1 mouse cellular context compared by ENCODE assay signal in genomic region chr7:132356881-132357840, GRCm38 (mm10).
TF ChIP-seq lines count a peak whose summit lies in the region.

No protein-coding gene starts in this region.

TF ChIP-seq in MEL, 35 proteins besides CTCF, POLR2A, EP300 and RAD21 (continued from another document):
- 0 out of 2 replicates have a peak, but pooled peaks have one; percentile 22 for TF ChIP-seq MAX (IDR thresholded peaks at IDR 0.05; ENCODE audit: low read length)
- no peak for TF ChIP-seq KAT2A (conservative IDR thresholded peaks at IDR 0.05; ENCODE audit: low read depth, low read length)
- no peak for TF ChIP-seq ZNF384 (IDR thresholded peaks at IDR 0.05; ENCODE audit: low read depth, low read length)
- no peak for TF ChIP-seq ZC3H11A (IDR thresholded peaks at IDR 0.05; ENCODE audit: low read depth, low read length)
- 0 out of 2 replicates have a peak, but pooled peaks have one; percentile 41 for TF ChIP-seq MAZ (IDR thresholded peaks at IDR 0.05; ENCODE audit: low read depth, low read length)
- TF ChIP-seq CHD2 (IDR thresholded peaks at IDR 0.05; ENCODE audit: low read length): peak; percentile 45
- no peak for TF ChIP-seq MYC (IDR thresholded peaks at IDR 0.05; ENCODE audit: low read depth, low read length)
- no peak for TF ChIP-seq NELFE (IDR thresholded peaks at IDR 0.05; ENCODE audit: low read depth, low read length)
- no peak for TF ChIP-seq USF1 (IDR thresholded peaks at IDR 0.05; ENCODE audit: low read depth, low read length)
- no peak for TF ChIP-seq TBP (IDR thresholded peaks at IDR 0.05; ENCODE audit: low read depth, low read length)
- peak; percentile 11; the same call in 1 of the 2 replicates for TF ChIP-seq MYB (IDR thresholded peaks at IDR 0.05; ENCODE audit: low read depth, low read length)
- TF ChIP-seq USF2 (IDR thresholded peaks at IDR 0.05; ENCODE audit: borderline replicate concordance in 1 of 2, insufficient read depth in 1 of 2, low read depth in 1 of 2, low read length in 2 of 2): no peak
- TF ChIP-seq POLR2AphosphoS5 (IDR thresholded peaks at IDR 0.05; ENCODE audit: borderline replicate concordance, low read depth, low read length): no peak; the same call in 1 of the 2 replicates
- TF ChIP-seq HCFC1 (IDR thresholded peaks at IDR 0.05; ENCODE audit: low read depth, low read length): peak; percentile 4; the same call in 1 of the 2 replicates
- TF ChIP-seq ZKSCAN1 (IDR thresholded peaks at IDR 0.05; ENCODE audit: low read depth, low read length): peak; percentile 12; the same call in 1 of the 2 replicates
- TF ChIP-seq SIN3A (IDR thresholded peaks at IDR 0.05; ENCODE audit: low read length): peak; percentile 44; the same call in 1 of the 2 replicates
- no peak for TF ChIP-seq MEF2A (IDR thresholded peaks at IDR 0.05; ENCODE audit: extremely low read depth, insufficient replicate concordance, low read depth, low read length, poor library complexity, severe bottlenecking)
- TF ChIP-seq UBTF (IDR thresholded peaks at IDR 0.05; ENCODE audit: borderline replicate concordance, insufficient read depth, low read depth, low read length): no peak
- no peak for TF ChIP-seq JUND (IDR thresholded peaks at IDR 0.05; ENCODE audit: low read depth, low read length)
- TF ChIP-seq GABPA (IDR thresholded peaks at IDR 0.05; ENCODE audit: low read depth, low read length): no peak
- TF ChIP-seq ZMIZ1 (IDR thresholded peaks at IDR 0.05; ENCODE audit: low read depth, low read length): peak; percentile 64
- peak; percentile 92 for TF ChIP-seq POLR2AphosphoS2 (IDR thresholded peaks at IDR 0.05; ENCODE audit: low read length)
